Mouse (Mus musculus) midbrain, embryonic 15.5 days (tissue): ENCODE results near the gene Mrtfb. TPM values are rescaled to one million over a fixed set of nuclear protein-coding genes. Genes with fewer than 3 reads are reported as not detected.
A peak's percentile ranks its signal among the peaks of the same experiment; 100 is the strongest.
"Not testable (repeated sequence)": the region's sequence is repeated elsewhere in the genome, so short reads cannot be mapped to it uniquely, and the experiment has no call there.

Source experiments
- ATAC-seq: fragments of 200-750 bp; cut with Nextera tagmentation; replicated peaks from 2 replicates; pipeline ENCODE4 v1.8.0; 2017; ENCODE audit warnings: moderate TSS enrichment
- H3K27ac ChIP-seq: fragments of 300-500 bp; sonication (generic); 2 replicates; pipeline ENCODE4 v1.5.1; 2015; ENCODE audit warnings: mild to moderate bottlenecking, inconsistent platforms
- H3K27me3 ChIP-seq: fragments of 300-500 bp; sonication (generic); replicated peaks from 2 replicates; pipeline ENCODE4 v1.6.1; 2015; ENCODE audit warnings: inconsistent platforms
- H3K36me3 ChIP-seq: fragments of 300-500 bp; sonication (generic); replicated peaks from 2 replicates; pipeline ENCODE4 v1.6.1; 2015; ENCODE audit warnings: inconsistent platforms
- H3K4me1 ChIP-seq: fragments of 300-500 bp; sonication (generic); 2 replicates; pipeline ENCODE4 v1.6.1; 2015; ENCODE audit warnings: inconsistent platforms
- H3K4me2 ChIP-seq: fragments of 300-500 bp; sonication (generic); 2 replicates; pipeline ENCODE4 v1.6.1; 2015; ENCODE audit warnings: inconsistent platforms, mild to moderate bottlenecking, moderate library complexity
- H3K4me3 ChIP-seq: fragments of 300-500 bp; sonication (generic); 2 replicates; pipeline ENCODE4 v1.5.1; 2015; ENCODE audit warnings: mild to moderate bottlenecking, inconsistent platforms
- H3K9ac ChIP-seq: fragments of 300-500 bp; sonication (generic); 2 replicates; pipeline ENCODE4 v1.6.1; 2015; ENCODE audit warnings: mild to moderate bottlenecking, inconsistent platforms
- H3K9me3 ChIP-seq: fragments of 300-500 bp; sonication (generic); 2 replicates; pipeline ENCODE4 v1.6.1; 2016; ENCODE audit warnings: inconsistent platforms
- WGBS: fragments of 180-500 bp; shearing (Covaris S2); methylation state at CpG from one replicate; pipeline ENCODE4 v1.1.7; 2015; ENCODE audit warnings: mixed read lengths; 5-methylcytosine and 5-hydroxymethylcytosine counted together
- polyA plus RNA-seq: library from polyadenylated mRNA; unstranded; fragments of >200 nt; fragmentation: Nextera tagmentation; extraction: Ambion mirVana; gene quantifications from 2 replicates; pipeline ENCODE4 v1.2.1, GENCODE M21; 2015

The Mrtfb gene
- polyA plus RNA-seq, 1 experiment from 2014 or later, result 14.0 TPM

GRCm38 (mm10) chr16:13332536-13332935 is 76.3 kb downstream of the Mrtfb start:
- 90% methylated on average over 2 of the region's 2 CpGs for WGBS
- H3K4me1 ChIP-seq, result peaks cover 9% of the 10 kb centered on the region; the same call in 1 of the 2 replicates
- H3K4me2 ChIP-seq, result no peak overlapping the region
- no peaks in the 10 kb centered on the region for H3K27me3 ChIP-seq
- H3K36me3 ChIP-seq, result no peaks in the 10 kb centered on the region
- H3K9ac ChIP-seq, result no peak overlapping the region
- no peak overlapping the region for H3K27ac ChIP-seq
- H3K4me3 ChIP-seq, result no peak overlapping the region
- ATAC-seq, result no peak
- H3K9me3 ChIP-seq, result no peaks in the 10 kb centered on the region

- no peaks in the 10 kb centered on the region for H3K36me3 ChIP-seq
- H3K4me1 ChIP-seq, result peaks cover 9% of the 10 kb centered on the region; the same call in 1 of the 2 replicates
- H3K4me3 ChIP-seq, result no peak overlapping the region
- H3K9me3 ChIP-seq, result no peaks in the 10 kb centered on the region
- 89% methylated on average over 5 of the region's 5 CpGs for WGBS
- H3K27me3 ChIP-seq, result no peaks in the 10 kb centered on the region
- H3K9ac ChIP-seq, result no peak overlapping the region
- no peak for ATAC-seq
- no peak overlapping the region for H3K27ac ChIP-seq
- no peak overlapping the region for H3K4me2 ChIP-seq
These were observed 77.6 kb downstream of the Mrtfb start for GRCm38 (mm10) chr16:13333781-13334341.

GRCm38 (mm10) chr16:13336503-13337230 is 80.4 kb downstream of the Mrtfb start:
- H3K36me3 ChIP-seq, result no peaks in the 10 kb centered on the region
- 0 out of 2 replicates have a peak, but pooled peaks cover 3% of the 10 kb centered on the region for H3K4me1 ChIP-seq
- no peaks in the 10 kb centered on the region for H3K9me3 ChIP-seq
- 79% methylated on average over 5 of the region's 5 CpGs for WGBS
- H3K9ac ChIP-seq, result no peak overlapping the region
- H3K27ac ChIP-seq, result no peak overlapping the region
- H3K4me3 ChIP-seq, result no peak overlapping the region
- H3K27me3 ChIP-seq, result no peaks in the 10 kb centered on the region
- ATAC-seq, result no peak
- H3K4me2 ChIP-seq, result no peak overlapping the region

- H3K9me3 ChIP-seq, result no peaks in the 10 kb centered on the region
- H3K27me3 ChIP-seq, result no peaks in the 10 kb centered on the region
- no peak for ATAC-seq
- 75% methylated on average over 4 of the region's 4 CpGs for WGBS
- no peak overlapping the region for H3K9ac ChIP-seq
- no peak overlapping the region for H3K27ac ChIP-seq
- H3K36me3 ChIP-seq, result no peaks in the 10 kb centered on the region
- H3K4me1 ChIP-seq, result no peaks in the 10 kb centered on the region
- H3K4me2 ChIP-seq, result no peak overlapping the region
- H3K4me3 ChIP-seq, result no peak overlapping the region
These were observed 81.8 kb downstream of the Mrtfb start for GRCm38 (mm10) chr16:13338094-13338493.

GRCm38 (mm10) chr16:13339433-13339832 is 83.2 kb downstream of the Mrtfb start:
- Histone ChIP-seq H3K9ac (no peak overlapping the region), H3K27ac (no peak overlapping the region), H3K9me3 (no peaks in the 10 kb centered on the region), H3K36me3 (no peaks in the 10 kb centered on the region), H3K4me1 (no peaks in the 10 kb centered on the region), H3K4me3 (no peak overlapping the region), H3K27me3 (no peaks in the 10 kb centered on the region), H3K4me2 (no peak overlapping the region)
- WGBS, result 88% methylated on average over 6 of the region's 6 CpGs
- ATAC-seq, result no peak

- WGBS, result 90% methylated on average over 2 of the region's 2 CpGs
- not testable (repeated sequence) for H3K27ac ChIP-seq, H3K9me3 ChIP-seq, H3K9ac ChIP-seq, ATAC-seq, H3K27me3 ChIP-seq, H3K36me3 ChIP-seq, H3K4me2 ChIP-seq, H3K4me1 ChIP-seq, H3K4me3 ChIP-seq
These were observed 89.5 kb downstream of the Mrtfb start for GRCm38 (mm10) chr16:13345822-13346221.

GRCm38 (mm10) chr16:13350729-13351128 is 94.4 kb downstream of the Mrtfb start:
- no peaks in the 10 kb centered on the region for H3K27me3 ChIP-seq
- H3K9me3 ChIP-seq, result no peaks in the 10 kb centered on the region
- no peak overlapping the region for H3K4me2 ChIP-seq
- H3K36me3 ChIP-seq, result no peaks in the 10 kb centered on the region
- 0 out of 2 replicates have a peak, but pooled peaks cover 6% of the 10 kb centered on the region for H3K4me1 ChIP-seq
- H3K9ac ChIP-seq, result no peak overlapping the region
- no peak overlapping the region for H3K4me3 ChIP-seq
- H3K27ac ChIP-seq, result no peak overlapping the region
- ATAC-seq, result no peak
- 93% methylated on average over 4 of the region's 4 CpGs for WGBS

- ATAC-seq, result no peak
- no peak overlapping the region for H3K9ac ChIP-seq
- H3K4me3 ChIP-seq, result no peak overlapping the region
- no peaks in the 10 kb centered on the region for H3K27me3 ChIP-seq
- H3K36me3 ChIP-seq, result no peaks in the 10 kb centered on the region
- H3K4me1 ChIP-seq, result 0 out of 2 replicates have a peak, but pooled peaks cover 6% of the 10 kb centered on the region
- H3K9me3 ChIP-seq, result no peaks in the 10 kb centered on the region
- no peak overlapping the region for H3K4me2 ChIP-seq
- H3K27ac ChIP-seq, result no peak overlapping the region
These were observed 95.0 kb downstream of the Mrtfb start for GRCm38 (mm10) chr16:13351268-13351667.

GRCm38 (mm10) chr16:13353927-13354326 is 97.6 kb downstream of the Mrtfb start:
- peaks cover 26% of the 10 kb centered on the region for H3K4me1 ChIP-seq
- ATAC-seq, result no peak
- no peak overlapping the region for H3K27ac ChIP-seq
- no peaks in the 10 kb centered on the region for H3K9me3 ChIP-seq
- H3K4me2 ChIP-seq, result no peak overlapping the region
- no peaks in the 10 kb centered on the region for H3K36me3 ChIP-seq
- WGBS, result 44% methylated on average over 4 of the region's 4 CpGs
- no peaks in the 10 kb centered on the region for H3K27me3 ChIP-seq
- no peak overlapping the region for H3K4me3 ChIP-seq
- no peak overlapping the region for H3K9ac ChIP-seq

GRCm38 (mm10) chr16:13354431-13354830 is 98.2 kb downstream of the Mrtfb start:
- ATAC-seq, result no peak
- no peak overlapping the region for H3K27ac ChIP-seq

GRCm38 (mm10) chr16:13357806-13358679 is 101.8 kb downstream of the Mrtfb start:
- Histone ChIP-seq H3K4me2 (peak overlapping the region; percentile 51), H3K9me3 (no peaks in the 10 kb centered on the region), H3K27ac (peak overlapping the region; percentile 82), H3K27me3 (no peaks in the 10 kb centered on the region), H3K4me1 (peaks cover 32% of the 10 kb centered on the region), H3K4me3 (peak overlapping the region; percentile 34), H3K9ac (peak overlapping the region; percentile 28), H3K36me3 (no peaks in the 10 kb centered on the region)
- ATAC-seq, result peak; percentile 92
- 17% methylated on average over 15 of the region's 15 CpGs for WGBS

More at GRCm38 (mm10) chr16:13354431-13354830, 98.2 kb downstream of the Mrtfb start:
- Histone ChIP-seq H3K9ac (no peak overlapping the region), H3K27me3 (no peaks in the 10 kb centered on the region), H3K4me3 (no peak overlapping the region), H3K4me1 (peaks cover 27% of the 10 kb centered on the region), H3K9me3 (no peaks in the 10 kb centered on the region), H3K4me2 (no peak overlapping the region), H3K36me3 (no peaks in the 10 kb centered on the region)
- WGBS, result 58% methylated on average over 5 of the region's 5 CpGs

- Histone ChIP-seq H3K9ac (peak overlapping the region; percentile 28), H3K27ac (peak overlapping the region; percentile 82)
- no peak for ATAC-seq
These were observed 102.5 kb downstream of the Mrtfb start for GRCm38 (mm10) chr16:13358741-13359140.

More at GRCm38 (mm10) chr16:13358741-13359140, 102.5 kb downstream of the Mrtfb start:
- peaks cover 32% of the 10 kb centered on the region for H3K4me1 ChIP-seq
- no peaks in the 10 kb centered on the region for H3K9me3 ChIP-seq
- no peaks in the 10 kb centered on the region for H3K27me3 ChIP-seq
- peak overlapping the region; percentile 51 for H3K4me2 ChIP-seq
- H3K36me3 ChIP-seq, result no peaks in the 10 kb centered on the region
- H3K4me3 ChIP-seq, result peak overlapping the region; percentile 34
